Mouse (Mus musculus): ENCODE results near the gene Nudt15. TPM values are rescaled to one million over a fixed set of nuclear protein-coding genes. Genes with fewer than 3 reads are reported as not detected.
"Not testable (repeated sequence)": the region's sequence is repeated elsewhere in the genome, so short reads cannot be mapped to it uniquely, and the experiment has no call there.

Nudt15 gene
- 4.3 and 5.1 TPM in 2 replicates for polyA plus RNA-seq (2015; fragmentation: Nextera tagmentation; extraction: Ambion mirVana)

DNA sequence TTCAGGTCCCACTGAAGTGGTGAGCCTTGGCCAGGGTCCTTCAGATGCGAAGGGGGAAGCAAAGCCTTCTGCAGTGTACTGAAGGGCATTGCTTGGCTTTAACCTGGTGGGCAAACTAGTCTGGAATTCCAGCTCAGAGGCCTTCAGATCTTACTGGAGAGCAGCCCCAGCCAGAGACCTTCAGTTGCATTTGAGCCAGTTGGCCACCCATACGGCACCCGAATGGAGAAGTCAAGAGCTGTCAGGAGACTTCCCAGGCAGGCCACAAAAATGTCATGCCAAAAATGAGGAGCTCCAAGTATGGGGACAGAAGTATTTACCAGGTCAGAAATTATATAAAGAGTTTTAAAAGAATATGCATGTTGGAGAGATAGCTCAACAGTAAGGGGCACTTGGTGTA lies at the start of gene Nudt15:
TSS of gene Nudt15 (minus strand) at position 192 of the 400 bp plus-strand sequence.
- Histone ChIP-seq H3K9ac (ENCODE audit: low read length) (no peak within 1 kb of the TSS), H3K4me2 (ENCODE audit: low read depth, low read length) (no peak within 1 kb of the TSS), H3K9me3 (replicated peaks; ENCODE audit: control insufficient read depth, low read length) (no peaks in the 10 kb centered on the region), H3K4me1 (ENCODE audit: control insufficient read depth, insufficient read depth, low read length) (no peaks in the 10 kb centered on the region), H3K27me3 (ENCODE audit: control insufficient read depth, insufficient read depth, low read length) (no peaks in the 10 kb centered on the region), H3K4me3 (replicated peaks; ENCODE audit: low read length) (no peak within 1 kb of the TSS), H3K27ac (ENCODE audit: low read length) (no peak within 1 kb of the TSS), H3K36me3 (ENCODE audit: control insufficient read depth, insufficient read depth, low read length) (no peaks in the 10 kb centered on the region)
- ATAC-seq (ENCODE audit: insufficient read depth, low FRiP score) = no peak
- 82% methylated on average over 3 of the region's 3 CpGs for WGBS

DNA sequence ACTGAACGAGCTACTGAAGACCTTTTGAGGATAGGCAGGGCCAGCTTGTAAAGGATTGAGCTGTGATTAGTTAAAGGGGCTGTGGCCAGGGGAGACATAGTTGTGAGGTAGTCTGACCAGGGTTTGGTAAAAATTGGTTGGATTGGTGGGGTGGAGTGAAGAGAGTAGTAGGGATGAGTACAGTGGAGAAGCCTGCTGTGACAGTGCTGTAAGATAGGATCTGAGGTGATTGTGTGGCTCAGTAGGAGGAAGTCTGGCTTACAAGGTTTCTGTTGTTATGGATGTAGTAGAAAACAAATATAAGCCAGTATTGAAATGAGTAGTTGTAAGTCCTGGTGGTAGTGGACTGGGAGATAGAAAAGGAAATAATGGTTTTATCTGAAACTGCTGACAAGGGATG lies 44.1 kb upstream of the Nudt15 start:
- Histone ChIP-seq H3K4me2 (ENCODE audit: low read depth, low read length) (no peak overlapping the region), H3K27me3 (ENCODE audit: control insufficient read depth, insufficient read depth, low read length) (no peaks in the 10 kb centered on the region), H3K36me3 (ENCODE audit: control insufficient read depth, insufficient read depth, low read length) (peaks cover 16% of the 10 kb centered on the region), H3K9me3 (replicated peaks; ENCODE audit: control insufficient read depth, low read length) (no peaks in the 10 kb centered on the region), H3K4me3 (replicated peaks; ENCODE audit: low read length) (no peak overlapping the region), H3K4me1 (ENCODE audit: control insufficient read depth, insufficient read depth, low read length) (no peaks in the 10 kb centered on the region), H3K9ac (ENCODE audit: low read length) (no peak overlapping the region), H3K27ac (ENCODE audit: low read length) (no peak overlapping the region)
- 91% methylated on average over 1 of the region's 1 CpGs for WGBS
- ATAC-seq (ENCODE audit: insufficient read depth, low FRiP score) = no peak

DNA sequence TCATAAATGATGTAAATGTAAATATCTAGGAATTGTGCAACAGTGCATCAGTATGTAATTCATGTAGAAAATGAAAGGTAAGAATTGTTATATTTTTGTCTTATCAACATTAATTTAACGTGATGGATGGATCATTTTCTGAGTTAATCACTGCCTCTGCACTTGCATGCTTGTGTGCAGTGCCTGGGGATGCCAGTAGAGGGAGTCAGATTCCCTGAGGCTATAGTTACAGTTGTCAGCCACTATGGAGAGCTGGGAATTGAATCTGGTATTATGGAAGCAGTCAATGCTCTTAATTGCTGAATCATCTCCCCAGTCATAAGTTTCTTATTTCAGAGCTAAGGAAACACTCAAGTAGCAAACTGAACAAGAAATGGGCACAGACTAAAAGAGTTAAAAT lies 40.0 kb upstream of the Nudt15 start:
- no peaks in the 10 kb centered on the region for H3K4me1 ChIP-seq (ENCODE audit: control insufficient read depth, insufficient read depth, low read length)

DNA sequence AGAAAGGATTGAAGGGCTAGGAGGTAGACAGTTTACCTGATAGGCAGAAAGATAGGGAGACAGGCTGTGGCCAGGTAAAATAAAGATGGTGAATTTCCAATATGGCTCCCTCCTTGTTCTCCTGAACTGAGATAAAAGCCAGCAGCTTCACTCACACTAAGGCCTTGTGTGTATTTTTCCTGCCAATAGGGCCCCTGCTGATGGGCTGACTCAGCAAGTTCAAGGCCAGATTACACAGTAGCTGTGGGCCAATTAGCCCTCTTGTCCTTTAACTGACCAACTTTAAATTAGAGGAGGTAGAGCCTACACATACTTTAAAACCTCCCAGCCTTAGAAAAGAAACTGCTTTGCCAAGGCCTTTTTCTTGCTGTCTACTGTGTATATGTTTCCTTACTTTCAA lies 28.3 kb upstream of the Nudt15 start:
- Histone ChIP-seq H3K9me3 (replicated peaks; ENCODE audit: control insufficient read depth, low read length) (peaks cover 5% of the 10 kb centered on the region; the same call in 1 of the 2 replicates), H3K4me3 (replicated peaks; ENCODE audit: low read length) (no peak overlapping the region), H3K27me3 (ENCODE audit: control insufficient read depth, insufficient read depth, low read length) (no peaks in the 10 kb centered on the region), H3K27ac (ENCODE audit: low read length) (no peak overlapping the region), H3K4me1 (ENCODE audit: control insufficient read depth, insufficient read depth, low read length) (no peaks in the 10 kb centered on the region), H3K4me2 (ENCODE audit: low read depth, low read length) (no peak overlapping the region), H3K9ac (ENCODE audit: low read length) (no peak overlapping the region), H3K36me3 (ENCODE audit: control insufficient read depth, insufficient read depth, low read length) (peaks cover 9% of the 10 kb centered on the region)
- ATAC-seq (ENCODE audit: insufficient read depth, low FRiP score) = no peak

More for the DNA sequence above, 40.0 kb upstream of the Nudt15 start:
- Histone ChIP-seq H3K27ac (ENCODE audit: low read length) (no peak overlapping the region), H3K4me3 (replicated peaks; ENCODE audit: low read length) (no peak overlapping the region), H3K4me2 (ENCODE audit: low read depth, low read length) (no peak overlapping the region), H3K9me3 (replicated peaks; ENCODE audit: control insufficient read depth, low read length) (no peaks in the 10 kb centered on the region; the same call in 1 of the 2 replicates), H3K36me3 (ENCODE audit: control insufficient read depth, insufficient read depth, low read length) (peaks cover 10% of the 10 kb centered on the region), H3K27me3 (ENCODE audit: control insufficient read depth, insufficient read depth, low read length) (no peaks in the 10 kb centered on the region), H3K9ac (ENCODE audit: low read length) (no peak overlapping the region)
- no peak for ATAC-seq (ENCODE audit: insufficient read depth, low FRiP score)
- 67% methylated on average over 1 of the region's 1 CpGs for WGBS

DNA sequence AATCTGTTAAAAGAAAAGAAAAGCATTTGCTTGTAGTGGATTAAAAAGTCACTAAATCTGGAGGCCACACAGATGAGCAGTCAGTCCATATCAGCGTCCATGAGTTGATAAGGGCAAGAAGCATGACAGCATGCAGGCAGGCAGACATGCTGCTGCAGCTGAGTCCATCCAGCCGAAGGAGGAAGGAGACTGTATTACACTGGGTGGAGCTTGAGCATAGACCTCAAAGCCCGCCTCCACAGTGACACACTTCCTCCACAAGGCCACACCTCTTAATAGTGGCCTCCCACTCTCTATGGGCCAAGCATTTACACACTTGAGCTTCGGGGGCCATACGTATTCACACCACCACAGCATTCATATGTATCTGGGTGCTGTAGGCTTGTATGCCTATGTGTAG lies 26.0 kb upstream of the Nudt15 start:
- H3K4me1 ChIP-seq (ENCODE audit: control insufficient read depth, insufficient read depth, low read length) = no peaks in the 10 kb centered on the region
- no peak overlapping the region for H3K4me3 ChIP-seq (replicated peaks; ENCODE audit: low read length)
- peaks cover 9% of the 10 kb centered on the region for H3K36me3 ChIP-seq (ENCODE audit: control insufficient read depth, insufficient read depth, low read length)
- H3K9ac ChIP-seq (ENCODE audit: low read length) = no peak overlapping the region
- H3K27ac ChIP-seq (ENCODE audit: low read length) = no peak overlapping the region
- H3K27me3 ChIP-seq (ENCODE audit: control insufficient read depth, insufficient read depth, low read length) = no peaks in the 10 kb centered on the region
- peaks cover 5% of the 10 kb centered on the region; the same call in 1 of the 2 replicates for H3K9me3 ChIP-seq (replicated peaks; ENCODE audit: control insufficient read depth, low read length)
- 88% methylated on average over 5 of the region's 5 CpGs for WGBS
- H3K4me2 ChIP-seq (ENCODE audit: low read depth, low read length) = no peak overlapping the region
- ATAC-seq (ENCODE audit: insufficient read depth, low FRiP score) = 0 out of 2 replicates have a peak, but pooled peaks have one; percentile 44

DNA sequence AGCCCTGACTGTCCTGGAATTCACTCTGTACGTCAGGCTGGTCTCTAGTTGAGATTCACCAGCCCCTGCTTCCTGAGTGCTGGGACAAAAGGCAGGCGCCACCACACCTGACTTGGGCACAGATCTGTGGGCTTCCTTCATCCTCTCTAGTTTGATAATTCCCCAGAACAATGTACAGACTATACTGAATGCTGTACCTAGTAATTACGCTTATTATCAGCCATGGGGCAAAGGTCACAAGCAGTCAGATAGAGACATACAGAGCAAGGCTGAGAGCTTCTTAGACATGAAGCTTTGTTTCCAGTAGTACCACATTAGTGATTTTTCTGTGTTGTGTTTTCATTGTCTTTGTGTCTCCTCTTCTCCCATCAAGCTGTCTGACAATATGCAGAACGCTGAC lies 23.1 kb upstream of the Nudt15 start:
- Histone ChIP-seq H3K36me3 (ENCODE audit: control insufficient read depth, insufficient read depth, low read length) (peaks cover 9% of the 10 kb centered on the region), H3K4me1 (ENCODE audit: control insufficient read depth, insufficient read depth, low read length) (no peaks in the 10 kb centered on the region), H3K4me2 (ENCODE audit: low read depth, low read length) (no peak overlapping the region), H3K9ac (ENCODE audit: low read length) (no peak overlapping the region), H3K27me3 (ENCODE audit: control insufficient read depth, insufficient read depth, low read length) (no peaks in the 10 kb centered on the region), H3K9me3 (replicated peaks; ENCODE audit: control insufficient read depth, low read length) (peaks cover 5% of the 10 kb centered on the region; the same call in 1 of the 2 replicates), H3K4me3 (replicated peaks; ENCODE audit: low read length) (no peak overlapping the region), H3K27ac (ENCODE audit: low read length) (no peak overlapping the region)
- 84% methylated on average over 4 of the region's 4 CpGs for WGBS
- ATAC-seq (ENCODE audit: insufficient read depth, low FRiP score) = no peak

DNA sequence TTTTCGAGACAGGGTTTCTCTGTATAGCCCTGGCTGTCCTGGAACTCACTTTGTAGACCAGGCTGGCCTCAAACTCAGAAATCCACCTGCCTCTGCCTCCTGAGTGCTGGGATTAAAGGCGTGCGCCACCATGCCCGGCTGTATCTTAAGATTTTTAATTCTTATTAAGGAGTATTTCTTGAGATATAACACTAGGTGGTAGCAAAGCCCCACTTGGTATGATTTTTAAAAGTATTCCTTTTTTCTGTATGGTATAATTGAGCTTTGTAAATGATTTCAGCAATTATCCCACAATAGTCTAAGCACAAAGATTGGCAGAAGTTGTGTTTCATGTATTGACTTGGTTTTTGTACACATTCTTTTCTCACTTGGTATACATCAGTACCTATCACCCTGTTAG lies 21.8 kb upstream of the Nudt15 start:
- ATAC-seq (ENCODE audit: insufficient read depth, low FRiP score); H3K27me3 ChIP-seq (ENCODE audit: control insufficient read depth, insufficient read depth, low read length); H3K4me2 ChIP-seq (ENCODE audit: low read depth, low read length); H3K36me3 ChIP-seq (ENCODE audit: control insufficient read depth, insufficient read depth, low read length); H3K4me3 ChIP-seq (replicated peaks; ENCODE audit: low read length); H3K9ac ChIP-seq (ENCODE audit: low read length); H3K9me3 ChIP-seq (replicated peaks; ENCODE audit: control insufficient read depth, low read length); H3K4me1 ChIP-seq (ENCODE audit: control insufficient read depth, insufficient read depth, low read length); H3K27ac ChIP-seq (ENCODE audit: low read length): not testable (repeated sequence)
- WGBS = 90% methylated on average over 4 of the region's 4 CpGs

DNA sequence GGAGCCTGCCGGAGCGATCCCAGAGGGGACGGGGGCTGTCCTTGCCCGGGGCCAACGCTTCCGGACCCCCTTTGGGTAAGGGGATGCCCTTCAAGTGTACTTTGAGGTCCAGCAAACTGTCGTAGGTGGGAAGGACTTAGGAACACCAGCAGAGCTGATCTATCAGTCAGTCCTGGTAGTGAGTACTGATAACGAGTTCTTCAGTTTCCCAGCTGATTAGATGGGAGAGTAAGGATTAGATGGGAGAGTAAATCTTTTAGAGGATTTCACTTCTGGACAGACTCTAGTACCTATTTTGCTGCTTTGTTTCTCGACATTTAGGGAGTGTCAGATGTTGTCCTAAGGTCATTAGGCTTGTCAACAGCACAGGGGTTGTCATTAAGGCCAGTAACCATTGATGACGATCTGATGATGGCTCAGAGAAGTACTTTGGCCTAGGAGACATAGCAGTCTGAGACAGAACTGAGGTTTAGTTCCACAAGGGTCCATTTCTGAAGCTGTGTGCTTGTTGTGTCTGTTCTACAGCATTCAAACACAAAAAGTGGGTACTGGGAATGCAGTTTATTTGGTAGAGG lies 5.2 kb upstream of the Nudt15 start:
- WGBS = under 1% methylated on average over 10 of the region's 10 CpGs
- no peak for ATAC-seq (ENCODE audit: insufficient read depth, low FRiP score)

DNA sequence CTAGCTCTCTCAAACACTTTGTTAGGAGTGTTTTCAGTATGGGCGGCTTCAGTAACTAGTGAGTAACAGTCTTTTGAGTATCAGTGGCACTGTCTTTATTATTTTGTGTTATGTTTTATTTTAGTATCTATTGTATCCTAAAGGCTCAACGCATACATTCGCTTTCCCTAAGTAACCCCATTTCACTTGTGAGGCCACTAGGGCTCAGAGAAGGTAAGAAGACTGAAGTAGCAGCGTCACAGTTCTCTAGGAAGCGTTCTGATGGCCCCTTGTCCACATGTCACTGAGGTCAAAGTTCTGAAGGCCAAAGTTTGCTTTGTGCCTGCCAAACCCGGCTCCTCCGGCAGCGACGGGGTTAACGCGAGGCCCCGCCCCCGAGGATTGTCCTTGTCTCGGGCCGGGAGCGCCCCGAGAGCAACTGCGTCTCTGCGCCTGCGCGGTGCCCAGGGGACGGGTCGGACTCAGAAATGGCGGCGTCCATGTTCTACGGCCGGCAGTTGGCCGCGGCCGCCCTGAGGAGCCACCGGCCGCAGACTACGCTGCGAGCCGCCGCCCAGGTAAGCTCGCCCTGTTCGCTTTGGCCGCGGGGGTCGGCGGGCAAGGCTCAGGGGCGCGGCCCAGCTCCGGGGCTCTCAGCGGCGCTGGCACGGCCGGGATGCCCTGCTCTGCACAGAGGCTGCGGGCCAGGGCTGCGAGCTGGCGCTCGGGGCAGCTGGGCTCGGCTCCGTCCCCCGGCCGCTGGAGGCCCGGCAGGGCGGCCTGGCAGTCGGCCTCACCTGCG lies 4.5 kb upstream of the Nudt15 start:
- ATAC-seq (ENCODE audit: insufficient read depth, low FRiP score) = peak; percentile 97
- H3K9ac ChIP-seq (ENCODE audit: low read length) = peak overlapping the region; percentile 97
- H3K4me1 ChIP-seq (ENCODE audit: control insufficient read depth, insufficient read depth, low read length) = peaks cover 5% of the 10 kb centered on the region; the same call in 1 of the 2 replicates
- no peaks in the 10 kb centered on the region for H3K9me3 ChIP-seq (replicated peaks; ENCODE audit: control insufficient read depth, low read length)
- H3K36me3 ChIP-seq (ENCODE audit: control insufficient read depth, insufficient read depth, low read length) = 0 out of 2 replicates have a peak, but pooled peaks cover 5% of the 10 kb centered on the region
- no peaks in the 10 kb centered on the region for H3K27me3 ChIP-seq (ENCODE audit: control insufficient read depth, insufficient read depth, low read length)
- H3K27ac ChIP-seq (ENCODE audit: low read length) = peak overlapping the region; percentile 67
- peak overlapping the region; percentile 58 for H3K4me2 ChIP-seq (ENCODE audit: low read depth, low read length)
- 3% methylated on average over 61 of the region's 61 CpGs for WGBS
- peak overlapping the region; percentile 94 for H3K4me3 ChIP-seq (replicated peaks; ENCODE audit: low read length)

More for the DNA sequence above, 5.2 kb upstream of the Nudt15 start:
- Histone ChIP-seq H3K4me3 (replicated peaks; ENCODE audit: low read length) (peak overlapping the region; percentile 94), H3K4me1 (ENCODE audit: control insufficient read depth, insufficient read depth, low read length) (peaks cover 5% of the 10 kb centered on the region; the same call in 1 of the 2 replicates), H3K9me3 (replicated peaks; ENCODE audit: control insufficient read depth, low read length) (no peaks in the 10 kb centered on the region), H3K9ac (ENCODE audit: low read length) (peak overlapping the region; percentile 97), H3K27ac (ENCODE audit: low read length) (peak overlapping the region; percentile 67), H3K27me3 (ENCODE audit: control insufficient read depth, insufficient read depth, low read length) (no peaks in the 10 kb centered on the region), H3K36me3 (ENCODE audit: control insufficient read depth, insufficient read depth, low read length) (0 out of 2 replicates have a peak, but pooled peaks cover 5% of the 10 kb centered on the region), H3K4me2 (ENCODE audit: low read depth, low read length) (peak overlapping the region; percentile 58)

Data from stomach, embryonic 16.5 days (tissue).